Mouse (Mus musculus) erythroblast, embryonic 14.5 days (primary cell): ENCODE measurements around the gene Kif3c.

Experiments
- GATA1 ChIP-seq: IDR thresholded peaks from 2 replicates; pipeline ENCODE4 v1.6.1; 2012; ENCODE audit warnings: low read length, inconsistent platforms, mixed read lengths
- TAL1 ChIP-seq: IDR thresholded peaks from 3 replicates; pipeline ENCODE4 v1.6.1; 2012; ENCODE audit warnings: low read length, inconsistent platforms, mixed read lengths

DNA sequence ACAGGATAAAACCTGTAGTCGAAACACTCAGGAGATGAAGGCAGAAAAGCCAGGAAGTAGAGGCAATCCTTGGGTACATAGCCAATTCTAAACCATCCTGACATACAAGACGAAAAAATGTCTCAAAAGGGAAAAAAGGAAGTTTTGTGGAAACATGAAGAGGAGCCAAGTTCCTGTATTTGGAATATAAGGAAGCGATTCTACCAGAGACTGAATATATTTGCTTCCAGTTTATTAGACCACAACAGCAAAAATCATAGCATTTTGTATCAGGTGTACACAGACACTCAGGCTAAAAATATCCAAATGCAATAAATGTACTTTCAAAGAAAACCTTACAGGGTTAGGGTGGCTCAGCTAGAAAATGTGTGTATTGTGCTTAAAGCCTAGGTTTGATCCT is 53.8 kb downstream of the Kif3c start:
- TF ChIP-seq TAL1 = no peak
- no peak for TF ChIP-seq GATA1
